Mouse (Mus musculus): ENCODE data around the gene Zswim1.

GRCm38 (mm10) chr2:164864593-164864992, 42.1 kb downstream of the Zswim1 start:
- TF ChIP-seq EP300 (IDR thresholded peaks at IDR 0.05; ENCODE audit: low read depth): no peak
- no peak for TF ChIP-seq CTCF (IDR thresholded peaks at IDR 0.05; ENCODE audit: low read depth)
